Mouse (Mus musculus) intestine, embryonic 15.5 days (tissue): ENCODE results near the gene Psmd3. TPM values are rescaled to one million over a fixed set of nuclear protein-coding genes. Genes with fewer than 3 reads are reported as not detected.
A peak's percentile ranks its signal among the peaks of the same experiment; 100 is the strongest.
"Not testable (repeated sequence)": the region's sequence is repeated elsewhere in the genome, so short reads cannot be mapped to it uniquely, and the experiment has no call there.

ENCODE experiments used
- ATAC-seq: fragments of 200-750 bp; cut with Nextera tagmentation; 2 replicates; pipeline ENCODE4 v1.8.0; 2017; ENCODE audit warnings: moderate TSS enrichment, moderate library complexity
- H3K27ac ChIP-seq: fragments of 300-500 bp; sonication (generic); 2 replicates; pipeline ENCODE4 v1.5.1; 2015; ENCODE audit warnings: mild to moderate bottlenecking, inconsistent platforms
- H3K27me3 ChIP-seq: fragments of 300-500 bp; sonication (generic); replicated peaks from 2 replicates; pipeline ENCODE4 v1.6.1; 2015; ENCODE audit warnings: inconsistent platforms
- H3K36me3 ChIP-seq: fragments of 300-500 bp; sonication (generic); 2 replicates; pipeline ENCODE4 v1.6.1; 2015; ENCODE audit warnings: inconsistent platforms
- H3K4me1 ChIP-seq: fragments of 300-500 bp; sonication (generic); replicated peaks from 2 replicates; pipeline ENCODE4 v1.6.1; 2015; ENCODE audit warnings: inconsistent platforms
- H3K4me2 ChIP-seq: fragments of 300-500 bp; sonication (generic); replicated peaks from 2 replicates; pipeline ENCODE4 v1.6.1; 2015; ENCODE audit warnings: mild to moderate bottlenecking, inconsistent platforms
- H3K4me3 ChIP-seq: fragments of 300-500 bp; sonication (generic); replicated peaks from 2 replicates; pipeline ENCODE4 v1.5.1; 2015; ENCODE audit warnings: inconsistent platforms
- H3K9ac ChIP-seq: fragments of 300-500 bp; sonication (generic); 2 replicates; pipeline ENCODE4 v1.6.1; 2015; ENCODE audit warnings: inconsistent platforms
- H3K9me3 ChIP-seq: fragments of 300-500 bp; sonication (generic); 2 replicates; pipeline ENCODE4 v1.6.1; 2016; ENCODE audit warnings: inconsistent platforms
- WGBS: fragments of 180-500 bp; shearing (Covaris S2); methylation state at CpG from one replicate; pipeline ENCODE4 v1.1.7; 2015; 5-methylcytosine and 5-hydroxymethylcytosine counted together
- polyA plus RNA-seq: library from polyadenylated mRNA; unstranded; fragments of >200 nt; fragmentation: Nextera tagmentation; extraction: Ambion mirVana; gene quantifications from 2 replicates; pipeline ENCODE4 v1.2.1, GENCODE M21; 2015

Psmd3 gene
- polyA plus RNA-seq, 1 experiment from 2014 or later = 195 TPM

DNA sequence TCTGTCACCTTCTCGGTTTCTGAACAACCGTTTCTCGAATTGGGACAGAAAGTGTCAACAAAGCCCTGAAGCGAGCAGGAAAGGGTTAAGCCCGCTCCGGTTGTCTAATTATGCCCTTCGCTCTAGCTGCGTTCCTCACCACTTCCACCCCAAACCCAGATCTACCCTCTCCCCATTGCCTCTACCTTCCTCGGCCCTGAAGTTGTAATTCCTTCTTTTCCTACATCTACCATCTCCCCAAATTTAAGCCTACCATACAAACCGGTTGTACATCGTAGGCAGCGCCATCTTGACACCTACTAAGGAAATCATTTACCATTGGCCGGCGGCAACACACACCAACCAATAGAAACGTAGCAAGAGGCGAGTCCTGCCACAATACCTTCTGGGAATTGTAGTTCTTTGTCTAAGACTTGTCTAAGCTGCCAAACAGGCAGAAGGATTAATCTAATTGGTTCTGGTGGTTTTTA is 46.8 kb downstream of the Psmd3 start, which contains the start of gene Med24:
TSS of gene Med24 (minus strand) at position 317 of the 470 bp plus-strand sequence.
- Histone ChIP-seq H3K4me1 (peaks cover 4% of the 10 kb centered on the region; the same call in 1 of the 2 replicates), H3K36me3 (no peaks in the 10 kb centered on the region), H3K4me2 (peak within 1 kb of the TSS; percentile 63), H3K9ac (peak within 1 kb of the TSS; percentile 54), H3K4me3 (peak within 1 kb of the TSS; percentile 61), H3K27me3 (no peaks in the 10 kb centered on the region), H3K9me3 (0 out of 2 replicates have a peak, but pooled peaks cover 1% of the 10 kb centered on the region), H3K27ac (no peak within 1 kb of the TSS)
- peak; percentile 94 for ATAC-seq
- under 1% methylated on average over 16 of the region's 16 CpGs for WGBS

DNA sequence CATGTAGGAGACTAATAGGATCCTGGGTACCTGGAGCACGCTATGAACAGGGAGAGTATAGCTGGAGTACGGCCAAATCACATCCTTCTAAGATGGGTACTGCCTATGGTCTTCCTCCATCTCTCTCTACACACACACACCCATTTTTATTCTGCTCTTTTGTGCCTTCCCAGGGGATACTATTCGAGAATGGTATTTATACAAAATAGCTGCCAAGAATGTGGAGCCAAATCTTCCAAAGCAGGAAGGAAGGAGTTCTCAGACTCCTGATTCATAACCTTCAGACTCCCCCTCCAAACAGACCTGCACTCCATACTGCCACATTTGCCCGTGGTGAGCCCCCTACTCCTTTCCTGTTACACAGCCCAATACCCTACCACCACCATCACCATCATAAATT is 48.4 kb downstream of the Psmd3 start:
- ATAC-seq = no peak
- 52% methylated on average over 4 of the region's 4 CpGs for WGBS
- H3K27ac ChIP-seq = no peak overlapping the region
- H3K4me1 ChIP-seq = peaks cover 4% of the 10 kb centered on the region; the same call in 1 of the 2 replicates
- H3K9me3 ChIP-seq = 0 out of 2 replicates have a peak, but pooled peaks cover 4% of the 10 kb centered on the region
- no peaks in the 10 kb centered on the region for H3K27me3 ChIP-seq
- no peak overlapping the region for H3K4me3 ChIP-seq
- H3K4me2 ChIP-seq = no peak overlapping the region
- H3K36me3 ChIP-seq = no peaks in the 10 kb centered on the region
- no peak overlapping the region for H3K9ac ChIP-seq

GRCm38 (mm10) chr11:98731134-98731533 is 48.8 kb downstream of the Psmd3 start:
- H3K9me3 ChIP-seq = 0 out of 2 replicates have a peak, but pooled peaks cover 4% of the 10 kb centered on the region
- H3K27me3 ChIP-seq = no peaks in the 10 kb centered on the region
- WGBS = 55% methylated on average over 5 of the region's 5 CpGs
- H3K4me2 ChIP-seq = no peak overlapping the region
- H3K9ac ChIP-seq = no peak overlapping the region
- peaks cover 4% of the 10 kb centered on the region; the same call in 1 of the 2 replicates for H3K4me1 ChIP-seq
- ATAC-seq = peak; percentile 16; the same call in 1 of the 2 replicates
- no peaks in the 10 kb centered on the region for H3K36me3 ChIP-seq
- no peak overlapping the region for H3K27ac ChIP-seq
- no peak overlapping the region for H3K4me3 ChIP-seq

DNA sequence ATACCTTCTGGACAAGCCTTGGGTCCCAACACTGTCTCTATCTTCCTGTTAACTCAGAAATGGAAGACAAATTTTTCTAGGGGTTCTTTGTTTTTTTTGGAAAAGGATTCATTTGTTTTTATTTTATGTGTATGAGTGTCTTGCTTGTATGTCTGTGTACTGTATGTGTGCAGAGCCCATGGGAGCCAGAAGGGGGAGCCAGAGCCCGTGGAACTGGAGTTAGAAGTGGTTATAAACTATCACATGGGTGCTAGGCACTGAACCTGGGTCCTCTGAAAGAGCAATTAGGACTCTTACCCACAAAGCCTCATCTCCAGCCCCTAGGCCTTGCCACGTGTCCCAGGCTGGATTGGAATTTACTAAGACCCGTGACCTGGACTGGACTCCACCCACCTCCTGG is 51.7 kb downstream of the Psmd3 start:
- no peaks in the 10 kb centered on the region for H3K4me1 ChIP-seq
- no peaks in the 10 kb centered on the region for H3K36me3 ChIP-seq
- no peaks in the 10 kb centered on the region for H3K27me3 ChIP-seq
- no peak overlapping the region for H3K27ac ChIP-seq
- no peak for ATAC-seq
- no peak overlapping the region for H3K9ac ChIP-seq
- no peak overlapping the region for H3K4me3 ChIP-seq
- H3K4me2 ChIP-seq = no peak overlapping the region
- H3K9me3 ChIP-seq = 0 out of 2 replicates have a peak, but pooled peaks cover 4% of the 10 kb centered on the region
- WGBS = 68% methylated on average over 3 of the region's 3 CpGs

DNA sequence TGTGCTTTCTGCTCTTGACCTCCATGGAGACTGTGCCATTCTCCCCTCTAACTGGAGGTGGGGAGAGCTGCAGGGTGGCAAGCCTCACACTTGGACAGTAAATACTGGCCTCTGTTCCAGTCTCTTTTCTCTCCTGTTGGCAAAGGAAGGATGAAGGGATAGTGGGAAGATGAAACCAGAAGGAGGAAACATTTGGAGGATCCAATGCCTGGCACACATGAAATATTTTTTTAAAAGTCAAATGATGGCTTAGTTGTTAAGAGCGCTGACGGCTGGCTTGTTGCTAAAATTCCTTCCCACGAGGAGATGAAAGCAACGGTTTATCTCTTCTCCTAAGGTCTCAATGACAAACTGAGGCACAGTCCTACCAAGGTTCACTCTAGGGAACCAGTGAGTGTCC is 52.8 kb downstream of the Psmd3 start:
- H3K9ac ChIP-seq = no peak overlapping the region
- no peak overlapping the region for H3K4me3 ChIP-seq
- no peak overlapping the region for H3K27ac ChIP-seq
- no peaks in the 10 kb centered on the region for H3K36me3 ChIP-seq
- H3K4me1 ChIP-seq = peaks cover 5% of the 10 kb centered on the region
- 95% methylated on average over 4 of the region's 4 CpGs for WGBS
- H3K9me3 ChIP-seq = 0 out of 2 replicates have a peak, but pooled peaks cover 4% of the 10 kb centered on the region
- no peak for ATAC-seq
- no peak overlapping the region for H3K4me2 ChIP-seq
- no peaks in the 10 kb centered on the region for H3K27me3 ChIP-seq

- no peak overlapping the region for H3K27ac ChIP-seq
- no peaks in the 10 kb centered on the region for H3K36me3 ChIP-seq
- H3K9ac ChIP-seq = no peak overlapping the region
- peaks cover 15% of the 10 kb centered on the region for H3K4me1 ChIP-seq
- H3K27me3 ChIP-seq = no peaks in the 10 kb centered on the region
- H3K9me3 ChIP-seq = 0 out of 2 replicates have a peak, but pooled peaks cover 4% of the 10 kb centered on the region
- ATAC-seq = no peak
- H3K4me2 ChIP-seq = no peak overlapping the region
- WGBS = 89% methylated on average over 1 of the region's 1 CpGs
- H3K4me3 ChIP-seq = no peak overlapping the region
Observed at GRCm38 (mm10) chr11:98736176-98736575, 53.8 kb downstream of the Psmd3 start.

GRCm38 (mm10) chr11:98737220-98737619 is 54.9 kb downstream of the Psmd3 start:
- H3K27ac ChIP-seq, ATAC-seq, H3K4me3 ChIP-seq, H3K36me3 ChIP-seq, H3K9me3 ChIP-seq, H3K9ac ChIP-seq, H3K27me3 ChIP-seq, H3K4me2 ChIP-seq: not testable (repeated sequence)
- peaks cover 16% of the 10 kb centered on the region for H3K4me1 ChIP-seq
- 66% methylated on average over 2 of the region's 2 CpGs for WGBS

- no peaks in the 10 kb centered on the region for H3K27me3 ChIP-seq
- 0 out of 2 replicates have a peak, but pooled peaks cover 4% of the 10 kb centered on the region for H3K9me3 ChIP-seq
- H3K36me3 ChIP-seq = no peaks in the 10 kb centered on the region
- H3K9ac ChIP-seq = no peak overlapping the region
- H3K4me1 ChIP-seq = peaks cover 23% of the 10 kb centered on the region
- H3K4me2 ChIP-seq = no peak overlapping the region
- 50% methylated on average over 4 of the region's 4 CpGs for WGBS
- no peak overlapping the region for H3K4me3 ChIP-seq
- H3K27ac ChIP-seq = no peak overlapping the region
- no peak for ATAC-seq
Observed at GRCm38 (mm10) chr11:98738428-98738911, 56.1 kb downstream of the Psmd3 start.

- no peak overlapping the region for H3K4me2 ChIP-seq
- no peaks in the 10 kb centered on the region for H3K27me3 ChIP-seq
- WGBS = 71% methylated on average over 9 of the region's 9 CpGs
- no peak for ATAC-seq
- H3K4me3 ChIP-seq = no peak overlapping the region
- H3K9ac ChIP-seq = no peak overlapping the region
- H3K9me3 ChIP-seq = 0 out of 2 replicates have a peak, but pooled peaks cover 4% of the 10 kb centered on the region
- no peaks in the 10 kb centered on the region for H3K36me3 ChIP-seq
- no peak overlapping the region for H3K27ac ChIP-seq
- H3K4me1 ChIP-seq = peaks cover 27% of the 10 kb centered on the region
Observed at GRCm38 (mm10) chr11:98738925-98739324, 56.6 kb downstream of the Psmd3 start.

- WGBS = 7% methylated on average over 8 of the region's 8 CpGs
- peak overlapping the region; percentile 98 for H3K9ac ChIP-seq
- H3K4me1 ChIP-seq = peaks cover 38% of the 10 kb centered on the region
- peak overlapping the region; percentile 86 for H3K4me2 ChIP-seq
- no peaks in the 10 kb centered on the region for H3K27me3 ChIP-seq
- no peaks in the 10 kb centered on the region for H3K36me3 ChIP-seq
- peak overlapping the region; percentile 95 for H3K27ac ChIP-seq
- ATAC-seq = peak; percentile 11
- no peaks in the 10 kb centered on the region for H3K9me3 ChIP-seq
- H3K4me3 ChIP-seq = peak overlapping the region; percentile 92
Observed at GRCm38 (mm10) chr11:98740026-98740392, 57.7 kb downstream of the Psmd3 start.

DNA sequence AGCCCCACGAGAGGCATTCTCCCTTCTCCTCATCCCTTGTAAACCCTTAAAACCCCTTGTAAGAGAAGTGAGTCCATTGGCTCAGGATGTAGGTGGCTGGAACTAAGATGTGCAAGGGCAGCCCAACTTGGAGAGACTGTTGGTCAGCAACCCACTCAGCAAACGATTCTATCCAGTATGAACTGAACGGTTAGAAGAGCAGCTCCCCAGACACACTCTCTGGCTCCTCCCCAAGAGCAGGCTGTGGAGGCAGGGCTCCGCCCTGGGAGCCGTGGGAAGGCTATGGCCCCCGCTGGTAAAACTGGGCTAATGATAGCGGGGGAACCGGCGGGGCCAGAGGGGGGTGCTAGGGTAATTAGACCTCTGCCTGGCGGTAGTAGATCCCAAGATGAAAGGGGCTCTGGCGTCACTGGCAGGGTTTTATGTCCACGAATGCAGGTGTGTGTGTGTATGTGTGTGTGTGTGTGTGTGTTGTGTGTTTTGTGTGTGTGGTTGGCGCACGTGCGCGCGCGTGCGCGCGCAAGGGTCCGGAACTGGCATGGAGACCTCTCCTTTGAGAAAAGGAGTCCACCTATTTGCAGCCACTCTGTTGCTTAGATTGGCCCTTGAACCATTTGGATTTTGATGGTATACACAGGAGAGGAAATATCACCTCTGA is 58.2 kb downstream of the Psmd3 start, which contains the start of gene Thra:
TSS of gene Thra (plus strand) at position 246 of the 658 bp plus-strand sequence.
- H3K4me3 ChIP-seq = peak within 1 kb of the TSS; percentile 92
- peak within 1 kb of the TSS; percentile 86 for H3K4me2 ChIP-seq
- peak within 1 kb of the TSS; percentile 98 for H3K9ac ChIP-seq
- peak within 1 kb of the TSS; percentile 95 for H3K27ac ChIP-seq
- peak; percentile 84 for ATAC-seq
- under 1% methylated on average over 22 of the region's 22 CpGs for WGBS
- H3K9me3 ChIP-seq = no peaks in the 10 kb centered on the region
- H3K27me3 ChIP-seq = no peaks in the 10 kb centered on the region
- H3K4me1 ChIP-seq = peaks cover 42% of the 10 kb centered on the region
- no peaks in the 10 kb centered on the region for H3K36me3 ChIP-seq

- peak overlapping the region; percentile 95 for H3K27ac ChIP-seq
- peak overlapping the region; percentile 92 for H3K4me3 ChIP-seq
- H3K4me1 ChIP-seq = peaks cover 48% of the 10 kb centered on the region
- no peak; the same call in 1 of the 2 replicates for ATAC-seq
- H3K36me3 ChIP-seq = no peaks in the 10 kb centered on the region
- no peaks in the 10 kb centered on the region for H3K27me3 ChIP-seq
- peak overlapping the region; percentile 98 for H3K9ac ChIP-seq
- H3K9me3 ChIP-seq = no peaks in the 10 kb centered on the region
- peak overlapping the region; percentile 86 for H3K4me2 ChIP-seq
- under 1% methylated on average over 17 of the region's 17 CpGs for WGBS
Observed at GRCm38 (mm10) chr11:98741051-98741620, 58.8 kb downstream of the Psmd3 start.
